Mouse (Mus musculus): ENCODE results near the gene Gorasp1. TPM values are rescaled to one million over a fixed set of nuclear protein-coding genes. Genes with fewer than 3 reads are reported as not detected.
A peak's percentile ranks its signal among the peaks of the same experiment; 100 is the strongest.

Gene Gorasp1
- polyA plus RNA-seq, 1 experiment from 2014 or later: 16.4 TPM

GRCm38 (mm10) chr9:119941407-119941806, 4.0 kb upstream of the Gorasp1 start:
- no peaks in the 10 kb centered on the region for H3K36me3 ChIP-seq (ENCODE audit: control insufficient read depth, insufficient read depth)
- H3K9me3 ChIP-seq (ENCODE audit: control insufficient read depth): no peaks in the 10 kb centered on the region
- H3K27ac ChIP-seq (ENCODE audit: low read depth, low read length): no peak overlapping the region
- H3K4me2 ChIP-seq (replicated peaks; ENCODE audit: low read depth): no peak overlapping the region
- no peak for TF ChIP-seq CTCF (IDR thresholded peaks at IDR 0.05; ENCODE audit: low read depth)
- no peaks in the 10 kb centered on the region for H3K4me1 ChIP-seq (replicated peaks; ENCODE audit: control insufficient read depth, insufficient read depth, low read length)
- H3K9ac ChIP-seq (ENCODE audit: low read depth, low read length): no peak overlapping the region
- no peak overlapping the region for H3K4me3 ChIP-seq (ENCODE audit: low read depth, low read length)
- ATAC-seq: no peak
- H3K27me3 ChIP-seq (replicated peaks; ENCODE audit: control insufficient read depth, insufficient read depth, low read length): no peaks in the 10 kb centered on the region
- 55% methylated on average over 5 of the region's 5 CpGs for WGBS

GRCm38 (mm10) chr9:119939646-119940045, 2.3 kb upstream of the Gorasp1 start:
- no peak for ATAC-seq
- Histone ChIP-seq H3K4me1 (replicated peaks; ENCODE audit: control insufficient read depth, insufficient read depth, low read length) (no peaks in the 10 kb centered on the region), H3K27me3 (replicated peaks; ENCODE audit: control insufficient read depth, insufficient read depth, low read length) (no peaks in the 10 kb centered on the region), H3K9me3 (ENCODE audit: control insufficient read depth) (no peaks in the 10 kb centered on the region), H3K4me3 (ENCODE audit: low read depth, low read length) (no peak overlapping the region), H3K9ac (ENCODE audit: low read depth, low read length) (no peak overlapping the region), H3K4me2 (replicated peaks; ENCODE audit: low read depth) (no peak overlapping the region), H3K36me3 (ENCODE audit: control insufficient read depth, insufficient read depth) (no peaks in the 10 kb centered on the region), H3K27ac (ENCODE audit: low read depth, low read length) (no peak overlapping the region)
- WGBS: 76% methylated on average over 10 of the region's 10 CpGs
- no peak for TF ChIP-seq CTCF (IDR thresholded peaks at IDR 0.05; ENCODE audit: low read depth)

- no peak for ATAC-seq
- Histone ChIP-seq H3K4me1 (replicated peaks; ENCODE audit: control insufficient read depth, insufficient read depth, low read length) (no peaks in the 10 kb centered on the region), H3K27ac (ENCODE audit: low read depth, low read length) (no peak overlapping the region), H3K9ac (ENCODE audit: low read depth, low read length) (no peak overlapping the region), H3K27me3 (replicated peaks; ENCODE audit: control insufficient read depth, insufficient read depth, low read length) (no peaks in the 10 kb centered on the region), H3K9me3 (ENCODE audit: control insufficient read depth) (no peaks in the 10 kb centered on the region), H3K36me3 (ENCODE audit: control insufficient read depth, insufficient read depth) (no peaks in the 10 kb centered on the region), H3K4me3 (ENCODE audit: low read depth, low read length) (no peak overlapping the region), H3K4me2 (replicated peaks; ENCODE audit: low read depth) (no peak overlapping the region)
- no peak for TF ChIP-seq CTCF (IDR thresholded peaks at IDR 0.05; ENCODE audit: low read depth)
- 70% methylated on average over 4 of the region's 4 CpGs for WGBS
Measured at GRCm38 (mm10) chr9:119938496-119938895, 1.1 kb upstream of the Gorasp1 start.

GRCm38 (mm10) chr9:119933675-119934074, 3.7 kb downstream of the Gorasp1 start:
- Histone ChIP-seq H3K27ac (ENCODE audit: low read depth, low read length) (0 out of 2 replicates have a peak overlapping the region, but pooled peaks have one; percentile 15), H3K27me3 (replicated peaks; ENCODE audit: control insufficient read depth, insufficient read depth, low read length) (no peaks in the 10 kb centered on the region), H3K36me3 (ENCODE audit: control insufficient read depth, insufficient read depth) (peaks cover 31% of the 10 kb centered on the region), H3K4me1 (replicated peaks; ENCODE audit: control insufficient read depth, insufficient read depth, low read length) (0 out of 2 replicates have a peak, but pooled peaks cover 4% of the 10 kb centered on the region), H3K4me3 (ENCODE audit: low read depth, low read length) (no peak overlapping the region), H3K9me3 (ENCODE audit: control insufficient read depth) (no peaks in the 10 kb centered on the region), H3K4me2 (replicated peaks; ENCODE audit: low read depth) (no peak overlapping the region), H3K9ac (ENCODE audit: low read depth, low read length) (no peak overlapping the region)
- 64% methylated on average over 6 of the region's 6 CpGs for WGBS
- no peak for ATAC-seq
- no peak for TF ChIP-seq CTCF (IDR thresholded peaks at IDR 0.05; ENCODE audit: low read depth)

GRCm38 (mm10) chr9:119932358-119932757, 5.0 kb downstream of the Gorasp1 start:
- Histone ChIP-seq H3K27ac (ENCODE audit: low read depth, low read length) (peak overlapping the region; percentile 28; the same call in 1 of the 2 replicates), H3K27me3 (replicated peaks; ENCODE audit: control insufficient read depth, insufficient read depth, low read length) (no peaks in the 10 kb centered on the region), H3K4me3 (ENCODE audit: low read depth, low read length) (no peak overlapping the region), H3K9ac (ENCODE audit: low read depth, low read length) (no peak overlapping the region), H3K4me2 (replicated peaks; ENCODE audit: low read depth) (peak overlapping the region; percentile 4; the same call in 1 of the 2 replicates), H3K4me1 (replicated peaks; ENCODE audit: control insufficient read depth, insufficient read depth, low read length) (0 out of 2 replicates have a peak, but pooled peaks cover 4% of the 10 kb centered on the region), H3K9me3 (ENCODE audit: control insufficient read depth) (no peaks in the 10 kb centered on the region), H3K36me3 (ENCODE audit: control insufficient read depth, insufficient read depth) (peaks cover 43% of the 10 kb centered on the region)
- 49% methylated on average over 12 of the region's 12 CpGs for WGBS
- TF ChIP-seq CTCF (IDR thresholded peaks at IDR 0.05; ENCODE audit: low read depth): no peak
- peak; percentile 73 for ATAC-seq

- WGBS: 77% methylated on average over 5 of the region's 5 CpGs
- peak overlapping the region; percentile 17; the same call in 1 of the 2 replicates for H3K27ac ChIP-seq (ENCODE audit: low read depth, low read length)
- no peak overlapping the region for H3K4me3 ChIP-seq (ENCODE audit: low read depth, low read length)
- H3K4me1 ChIP-seq (replicated peaks; ENCODE audit: control insufficient read depth, insufficient read depth, low read length): no peaks in the 10 kb centered on the region
- no peak overlapping the region for H3K4me2 ChIP-seq (replicated peaks; ENCODE audit: low read depth)
- H3K9ac ChIP-seq (ENCODE audit: low read depth, low read length): no peak overlapping the region
- no peaks in the 10 kb centered on the region for H3K27me3 ChIP-seq (replicated peaks; ENCODE audit: control insufficient read depth, insufficient read depth, low read length)
- H3K36me3 ChIP-seq (ENCODE audit: control insufficient read depth, insufficient read depth): peaks cover 93% of the 10 kb centered on the region
- H3K9me3 ChIP-seq (ENCODE audit: control insufficient read depth): no peaks in the 10 kb centered on the region
- no peak for TF ChIP-seq CTCF (IDR thresholded peaks at IDR 0.05; ENCODE audit: low read depth)
- no peak for ATAC-seq
Measured at GRCm38 (mm10) chr9:119926497-119926896, 10.9 kb downstream of the Gorasp1 start.

- peaks cover 93% of the 10 kb centered on the region for H3K36me3 ChIP-seq (ENCODE audit: control insufficient read depth, insufficient read depth)
Measured at GRCm38 (mm10) chr9:119925729-119926128, 11.6 kb downstream of the Gorasp1 start.

More at GRCm38 (mm10) chr9:119925729-119926128, 11.6 kb downstream of the Gorasp1 start:
- no peak overlapping the region for H3K4me3 ChIP-seq (ENCODE audit: low read depth, low read length)
- no peaks in the 10 kb centered on the region for H3K4me1 ChIP-seq (replicated peaks; ENCODE audit: control insufficient read depth, insufficient read depth, low read length)
- 70% methylated on average over 8 of the region's 8 CpGs for WGBS
- no peaks in the 10 kb centered on the region for H3K9me3 ChIP-seq (ENCODE audit: control insufficient read depth)
- no peak for TF ChIP-seq CTCF (IDR thresholded peaks at IDR 0.05; ENCODE audit: low read depth)
- ATAC-seq: no peak
- H3K27ac ChIP-seq (ENCODE audit: low read depth, low read length): peak overlapping the region; percentile 17; the same call in 1 of the 2 replicates
- H3K27me3 ChIP-seq (replicated peaks; ENCODE audit: control insufficient read depth, insufficient read depth, low read length): no peaks in the 10 kb centered on the region
- H3K9ac ChIP-seq (ENCODE audit: low read depth, low read length): no peak overlapping the region
- H3K4me2 ChIP-seq (replicated peaks; ENCODE audit: low read depth): no peak overlapping the region
